Mouse (Mus musculus) kidney, adult 2 months (tissue): ENCODE measurements around the gene Anxa2.

ENCODE experiments used
- CTCF ChIP-seq: fragments of 200-500 bp; conservative IDR thresholded peaks from 2 replicates; pipeline ENCODE4 v1.5.1; 2011; ENCODE audit warnings: low read depth, mild to moderate bottlenecking, control low read depth, low read length, moderate library complexity, mixed read lengths; ENCODE audit not compliant: insufficient read depth, insufficient read length
- POLR2A ChIP-seq: fragments of 200-500 bp; IDR thresholded peaks from one replicate; pipeline ENCODE4 v1.6.1; 2011; ENCODE audit warnings: low read depth, low read length, control low read depth

- TF ChIP-seq POLR2A (no peak), CTCF (no peak)
Measured at GRCm38 (mm10) chr9:69477824-69478222, 24.4 kb downstream of the Anxa2 start.
